In the genomic region with DNA sequence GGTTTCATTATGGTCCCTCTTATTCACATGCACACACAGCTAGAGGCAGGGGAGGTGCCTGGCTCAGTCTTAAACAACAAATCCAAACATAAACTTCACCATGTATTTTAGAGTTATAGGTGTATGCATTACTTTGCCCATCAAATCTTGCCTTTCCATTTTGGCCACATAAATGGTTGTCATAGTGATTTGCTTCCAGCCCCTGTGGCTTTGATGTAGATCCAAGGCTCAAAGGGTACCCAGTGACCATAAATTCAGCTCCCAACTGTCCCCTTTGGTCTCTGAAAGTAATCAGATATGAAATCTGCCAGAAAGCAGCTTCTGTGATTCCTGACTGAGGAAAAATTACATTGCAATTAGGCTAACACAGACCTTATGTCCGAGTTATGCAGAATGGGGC, we compare ENCODE assay signal across 26 mouse cellular contexts.
DNase-seq lines count a peak whose midpoint lies in the region; ATAC-seq and TF ChIP-seq lines count a peak whose summit lies in the region.
"Had no signal": no experiment of that assay in that cellular context is flagged by ENCODE, and none has a peak within 500 bp of the region (broad histone marks: within the 10 kb centered on the region; RNA-seq: fewer than 3 reads in every experiment).

No protein-coding gene starts in this region.

- 23% methylated on average over 1 of the region's 1 CpGs for WGBS in cerebellum, adult 2 months
- WGBS in kidney, postnatal 0 days, result 46% methylated on average over 1 of the region's 1 CpGs

- no peaks in the 10 kb centered on the region for H3K36me3 ChIP-seq in kidney, postnatal 0 days (ENCODE audit: insufficient read depth, low read length)
- H3K36me3 ChIP-seq: forebrain, embryonic 10.5 days; G1E; heart, embryonic 10.5 days; heart, embryonic 13.5 days; hindbrain, embryonic 12.5 days; hindbrain, embryonic 15.5 days; intestine, embryonic 15.5 days had no signal

- no peaks in the 10 kb centered on the region for H3K4me1 ChIP-seq in cerebellum, adult 2 months (ENCODE audit: control insufficient read depth, insufficient read depth, low read length)
- H3K4me1 ChIP-seq in kidney, postnatal 0 days (replicated peaks; ENCODE audit: insufficient read depth, low read length), result no peaks in the 10 kb centered on the region
- H3K4me1 ChIP-seq: forebrain, embryonic 10.5 days; heart, embryonic 10.5 days; heart, embryonic 13.5 days; intestine, embryonic 15.5 days had no signal

- peak; percentile 11 to 33 for DNase-seq in cerebellum, postnatal 14 days
- no peak for DNase-seq in cerebellum, adult 2 months
- DNase-seq in heart, adult 11 months, result peak; percentile 59
- DNase-seq in heart, postnatal 4 days, result no peak
- peak; percentile 30 for DNase-seq in kidney, postnatal 0 days (ENCODE audit: low spot score)
- DNase-seq in kidney, postnatal 4 days, result no peak
- no peak for DNase-seq in layer of hippocampus, postnatal 14 days (ENCODE audit: low spot score in 2 of 2)
- DNase-seq: adrenal gland, postnatal 10 days; adrenal gland, postnatal 36 days; B cell, adult 2 months; cerebellum, adult 8-10 months; cerebellum, postnatal 25 days; forebrain, postnatal 0 days; gastrocnemius, postnatal 25 days; heart, adult 2 months; heart, postnatal 14 days; kidney, adult 18-20 months had no signal

- no peaks in the 10 kb centered on the region for H3K27me3 ChIP-seq in cerebellum, adult 2 months (ENCODE audit: control insufficient read depth, insufficient read depth, low read length)
- H3K27me3 ChIP-seq in kidney, postnatal 0 days (ENCODE audit: insufficient read depth, low read length), result no peaks in the 10 kb centered on the region
- H3K27me3 ChIP-seq: heart, embryonic 13.5 days; hindbrain, embryonic 12.5 days; hindbrain, embryonic 15.5 days; intestine, embryonic 15.5 days had no signal

- H3K4me3 ChIP-seq in cerebellum, adult 2 months (replicated peaks; ENCODE audit: insufficient read depth, low read depth, low read length), result no peak overlapping the region
- H3K4me3 ChIP-seq in kidney, postnatal 0 days (replicated peaks; ENCODE audit: low read depth, low read length), result no peak overlapping the region
- H3K4me3 ChIP-seq: forebrain, embryonic 10.5 days; heart, adult 2 months; heart, embryonic 10.5 days; heart, embryonic 13.5 days; hindbrain, embryonic 12.5 days; hindbrain, embryonic 15.5 days; intestine, embryonic 15.5 days had no signal

- TF ChIP-seq POLR2A in cerebellum, adult 2 months (IDR thresholded peaks at IDR 0.05; ENCODE audit: borderline replicate concordance, insufficient read depth, low read length), result no peak

- no peak for ATAC-seq in kidney, postnatal 0 days (replicated peaks; ENCODE audit: low FRiP score, low read depth)
- ATAC-seq: forebrain, embryonic 14.5 days; intestine, embryonic 15.5 days; Patski had no signal

- no peak overlapping the region for H3K9ac ChIP-seq in kidney, postnatal 0 days (ENCODE audit: low read depth, low read length)
- H3K9ac ChIP-seq: forebrain, postnatal 0 days; heart, embryonic 13.5 days; hindbrain, embryonic 12.5 days; hindbrain, embryonic 15.5 days; intestine, embryonic 15.5 days had no signal

- TF ChIP-seq CTCF in cerebellum, adult 2 months (IDR thresholded peaks at IDR 0.05; ENCODE audit: borderline replicate concordance, insufficient read depth, low read depth, low read length), result no peak
- no peak for TF ChIP-seq CTCF in kidney, postnatal 0 days (IDR thresholded peaks at IDR 0.05; ENCODE audit: low read depth)

- no peak overlapping the region for H3K4me2 ChIP-seq in kidney, postnatal 0 days (ENCODE audit: low read length)
- H3K4me2 ChIP-seq: heart, embryonic 13.5 days; hindbrain, embryonic 12.5 days; hindbrain, embryonic 15.5 days; intestine, embryonic 15.5 days had no signal

- no peaks in the 10 kb centered on the region for H3K9me3 ChIP-seq in kidney, postnatal 0 days (replicated peaks; ENCODE audit: low read length)
- H3K9me3 ChIP-seq: forebrain, embryonic 10.5 days; heart, embryonic 10.5 days; heart, embryonic 13.5 days; hindbrain, embryonic 12.5 days; hindbrain, embryonic 15.5 days; intestine, embryonic 15.5 days had no signal

- H3K27ac ChIP-seq in cerebellum, adult 2 months (ENCODE audit: insufficient read depth, low read length), result no peak overlapping the region
- no peak overlapping the region for H3K27ac ChIP-seq in kidney, postnatal 0 days
- H3K27ac ChIP-seq: forebrain, embryonic 10.5 days; heart, adult 2 months; heart, embryonic 10.5 days; heart, embryonic 13.5 days; hindbrain, embryonic 12.5 days; hindbrain, embryonic 15.5 days; intestine, embryonic 15.5 days had no signal

Comparison
In these comparisons a context has a peak if more than half of its experiments do, and no peak if none do; other contexts are left out.
1. DNase-seq: peak in cerebellum, postnatal 14 days (2 of 2), heart, adult 11 months (single experiment) and kidney, postnatal 0 days (single experiment); none in cerebellum, adult 2 months (0 of 2), heart, postnatal 4 days (single experiment), kidney, postnatal 4 days (0 of 2) and layer of hippocampus, postnatal 14 days (0 of 2).